Mouse (Mus musculus) MEL (cell line): ENCODE measurements at regions not wholly inside any gene's neighbourhood (a gene's known extent, or its start where the extent isn't known, plus 50 kb on each side); places are given as distances from the start of the nearest gene placed in this dataset.
"Not testable (repeated sequence)": the region's sequence is repeated elsewhere in the genome, so short reads cannot be mapped to it uniquely, and the experiment has no call there.

ENCODE experiments used
- CHD1 ChIP-seq: IDR thresholded peaks from 2 replicates; pipeline ENCODE4 v1.6.1; 2012; ENCODE audit warnings: low read depth, mild to moderate bottlenecking, inconsistent platforms, low read length, improper control_type of control experiment
- CTCF ChIP-seq, 3 experiments: IDR thresholded peaks in 2 of 3; conservative IDR thresholded peaks in 1 of 3; 2 replicates each; pipeline ENCODE4 v1.5.1; 2011 to 2012; ENCODE audit warnings: low read length in 3 of 3, low read depth in 2 of 3, mild to moderate bottlenecking in 2 of 3, improper control_type of control experiment in 1 of 3, inconsistent platforms in 1 of 3, mixed read lengths in 1 of 3, moderate library complexity in 1 of 3; ENCODE audit not compliant: control insufficient read depth in 1 of 3, insufficient read depth in 1 of 3, poor library complexity in 1 of 3, severe bottlenecking in 1 of 3
- E2F4 ChIP-seq: IDR thresholded peaks from 2 replicates; pipeline ENCODE4 v1.6.1; 2011; ENCODE audit warnings: low read depth, low read length, improper control_type of control experiment, borderline replicate concordance
- EP300 ChIP-seq, 2 experiments: IDR thresholded peaks; 2 replicates each; pipeline ENCODE4 v1.6.1; 2011; ENCODE audit warnings: improper control_type of control experiment in 2 of 2, low read length in 2 of 2, low read depth in 1 of 2, mild to moderate bottlenecking in 1 of 2
- JUND ChIP-seq: IDR thresholded peaks from 2 replicates; pipeline ENCODE4 v1.6.1; 2011; ENCODE audit warnings: low read depth, mild to moderate bottlenecking, improper control_type of control experiment, low read length
- RAD21 ChIP-seq: IDR thresholded peaks from 2 replicates; pipeline ENCODE4 v1.6.1; 2011; ENCODE audit warnings: mild to moderate bottlenecking, low read depth, low read length, improper control_type of control experiment
- TBP ChIP-seq: IDR thresholded peaks from 2 replicates; pipeline ENCODE4 v1.8.0; 2011; ENCODE audit warnings: low read depth, low read length, improper control_type of control experiment
- UBTF ChIP-seq: IDR thresholded peaks from 2 replicates; pipeline ENCODE4 v1.6.1; 2012; ENCODE audit warnings: low read depth, mild to moderate bottlenecking, inconsistent platforms, low read length, improper control_type of control experiment, moderate library complexity, borderline replicate concordance; ENCODE audit not compliant: insufficient read depth
- USF1 ChIP-seq: IDR thresholded peaks from 2 replicates; pipeline ENCODE4 v1.6.1; 2014; ENCODE audit warnings: low read depth, mild to moderate bottlenecking, inconsistent platforms, low read length, improper control_type of control experiment, moderate library complexity
- ZNF384 ChIP-seq: IDR thresholded peaks from 2 replicates; pipeline ENCODE4 v1.6.1; 2012; ENCODE audit warnings: low read depth, mild to moderate bottlenecking, inconsistent platforms, low read length, improper control_type of control experiment

GRCm38 (mm10) chrX:24169992-24170391, 211.3 kb upstream of the Gm4985 start:
- TF ChIP-seq JUND; UBTF; CHD1; USF1; TBP; E2F4; ZNF384; EP300 (IDR thresholded peaks at IDR 0.05; ENCODE audit: low read depth in 1 of 2, low read length in 2 of 2): not testable (repeated sequence)
- TF ChIP-seq CTCF (IDR thresholded peaks at IDR 0.05 in 2 of 3, conservative IDR thresholded peaks at IDR 0.05 in 1 of 3; ENCODE audit: control insufficient read depth in 1 of 3, insufficient read depth in 1 of 3, low read depth in 2 of 3, low read length in 3 of 3, poor library complexity in 1 of 3, severe bottlenecking in 1 of 3) (peak; percentile 70 to 77 (median 75)), RAD21 (peak; percentile 62)
